Mouse (Mus musculus) yolk sac, embryonic 10.5 days (tissue): ENCODE results near the gene Acsm2.
"Not testable (repeated sequence)": the region's sequence is repeated elsewhere in the genome, so short reads cannot be mapped to it uniquely, and the experiment has no call there.

Experiments
- DNase-seq: peaks from one replicate; pipeline ENCODE4 v3.0.0-alpha.2; 2017; ENCODE audit warnings: low spot score

The Acsm2 gene

DNA sequence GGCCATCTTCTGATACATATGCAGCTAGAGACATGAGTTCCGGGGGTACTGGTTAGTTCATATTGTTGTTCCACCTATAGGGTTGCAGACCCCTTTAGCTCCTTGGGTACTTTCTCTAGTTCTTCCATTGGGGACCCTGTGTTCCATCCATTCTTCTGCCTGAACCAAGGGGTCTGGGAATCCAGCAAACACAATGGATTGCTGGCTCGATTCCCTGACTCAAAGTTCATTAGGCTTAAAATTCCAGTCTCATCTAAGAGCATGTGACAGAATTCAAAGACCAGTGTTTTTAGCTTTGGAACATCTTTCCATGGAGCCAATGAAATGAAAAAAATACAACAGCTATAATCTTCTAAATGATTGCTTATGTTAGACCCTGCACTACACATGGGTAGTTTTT lies 8.3 kb downstream of the Acsm2 start:
- DNase-seq = not testable (repeated sequence)

- DNase-seq = no peak
These were observed 40.5 kb downstream of the Acsm2 start for GRCm38 (mm10) chr7:119594530-119595107.

DNA sequence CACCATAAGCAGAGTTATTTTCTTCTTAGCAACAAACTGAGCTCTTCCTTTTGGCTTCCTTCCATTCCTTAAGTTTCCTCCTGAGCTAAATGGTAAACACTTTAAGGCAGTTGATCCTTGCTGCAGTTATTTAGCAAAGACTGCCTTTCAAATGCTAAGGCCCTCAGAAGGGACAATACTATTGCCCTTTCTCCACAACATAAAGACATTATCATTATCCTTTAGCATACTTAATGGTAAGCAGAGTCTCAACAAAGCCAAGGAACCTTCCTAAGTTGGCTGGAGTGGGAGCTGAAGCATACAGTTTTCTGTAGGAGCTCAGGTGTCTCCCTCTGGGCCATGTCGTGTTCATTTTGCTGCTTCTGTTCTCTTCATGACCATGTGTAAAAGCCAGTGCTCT lies 41.2 kb downstream of the Acsm2 start:
- DNase-seq = no peak

GRCm38 (mm10) chr7:119596536-119596935 lies 42.4 kb downstream of the Acsm2 start:
- DNase-seq = peak; percentile 47

DNA sequence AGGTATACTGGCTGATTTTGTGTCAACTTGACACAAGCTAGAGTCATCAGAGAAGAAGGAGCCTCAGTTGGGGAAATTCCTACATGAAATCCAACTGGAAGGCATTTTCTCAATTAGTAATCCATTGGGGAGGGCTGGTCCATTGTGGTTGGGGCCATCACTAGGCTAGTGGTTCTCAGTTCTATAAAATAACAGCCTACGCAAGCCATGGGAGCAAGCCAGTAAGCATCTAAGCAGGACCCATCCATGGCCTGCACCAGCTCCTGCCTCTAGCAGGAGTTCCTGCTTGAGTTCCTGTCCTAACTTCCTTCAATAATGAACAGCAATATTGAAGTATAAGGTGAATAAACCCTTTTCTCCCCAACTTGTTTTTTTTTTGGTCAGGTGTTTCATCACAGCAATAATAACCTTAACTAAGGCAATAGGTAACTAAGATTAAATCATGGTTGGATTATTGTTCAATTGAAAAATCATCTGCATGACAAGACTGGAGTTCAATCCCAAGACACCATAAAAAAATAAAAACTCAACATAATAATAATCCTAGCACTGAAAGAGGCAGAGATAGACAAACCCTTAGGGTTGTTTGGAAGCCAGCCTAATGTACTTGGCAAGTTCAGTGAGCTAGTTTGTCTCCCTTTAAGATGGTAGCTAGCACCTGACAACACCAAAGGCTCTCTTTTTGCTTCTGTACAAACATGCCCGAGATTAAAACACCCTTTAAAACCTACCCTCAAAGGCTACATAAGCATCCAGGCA lies 47.2 kb downstream of the Acsm2 start:
- no peak for DNase-seq

- no peak for DNase-seq
These were observed 47.8 kb downstream of the Acsm2 start for GRCm38 (mm10) chr7:119601954-119602317.

DNA sequence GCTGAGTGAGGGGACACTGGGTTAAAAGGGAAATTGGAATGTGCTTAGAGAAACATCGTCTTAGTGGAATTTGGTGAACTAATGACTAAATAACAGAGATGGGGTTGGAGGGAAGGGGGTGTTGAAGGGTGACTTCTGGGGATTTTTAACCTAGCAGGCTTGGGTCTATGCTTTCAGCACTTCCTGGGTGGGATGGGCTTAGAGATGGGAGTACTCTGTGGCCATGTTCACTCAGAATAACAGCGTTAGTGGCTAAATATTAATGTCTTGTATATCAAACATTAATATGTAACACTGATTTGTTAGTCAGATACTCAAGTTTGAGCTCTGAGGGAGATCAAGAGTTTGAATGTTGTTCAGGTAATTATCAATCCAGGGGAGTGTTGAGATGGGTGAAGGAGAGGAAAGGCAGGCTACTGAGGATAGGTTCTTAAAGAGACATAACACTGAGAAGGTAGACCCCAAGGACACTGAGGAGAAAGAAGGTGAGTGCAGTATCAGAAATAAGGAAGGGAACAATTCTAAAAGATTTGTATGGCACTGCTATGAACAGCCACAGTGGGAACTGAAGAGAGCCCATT lies 50.9 kb downstream of the Acsm2 start:
- no peak for DNase-seq

GRCm38 (mm10) chr7:119605926-119606663 lies 52.0 kb downstream of the Acsm2 start:
- DNase-seq = no peak

GRCm38 (mm10) chr7:119606664-119607076 lies 52.5 kb downstream of the Acsm2 start, which contains the start of gene Acsm1:
Gene Acsm1, plus strand, starts transcription at chr7:119607026.
- DNase-seq = no peak

DNA sequence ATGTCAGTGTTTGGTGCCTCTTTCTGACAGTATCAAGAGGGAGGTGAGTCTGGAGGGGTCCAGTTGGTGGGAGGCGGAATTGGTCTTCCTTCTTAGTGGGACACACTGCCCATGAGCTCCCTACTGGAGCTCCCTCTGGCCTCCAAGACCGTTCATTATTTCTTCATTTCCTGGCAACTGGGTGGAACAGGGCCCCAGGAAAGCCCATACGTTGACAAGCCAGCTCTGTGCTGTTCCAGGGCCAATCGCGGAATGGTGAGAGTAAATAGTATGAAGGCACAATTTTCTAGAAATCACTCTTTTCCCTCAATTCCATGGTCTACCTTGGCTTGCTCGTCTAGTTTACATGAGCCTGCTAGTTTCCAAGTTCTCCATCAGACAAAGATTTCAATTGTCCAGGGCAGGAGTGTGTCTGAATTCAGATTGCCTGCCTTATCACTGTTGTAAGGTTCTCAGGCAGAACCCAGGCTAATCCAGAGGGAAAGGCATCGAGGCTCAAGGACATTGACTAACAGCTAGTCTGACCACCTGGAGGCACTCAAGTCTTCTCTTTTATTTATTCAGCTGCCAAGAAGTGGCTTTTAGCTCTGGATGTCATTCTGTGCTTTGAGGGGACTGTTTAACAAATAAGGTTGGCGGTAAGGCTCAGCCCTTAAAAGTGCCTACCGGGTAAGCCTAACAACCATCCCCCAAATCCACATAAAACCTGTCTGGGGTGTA lies 53.8 kb downstream of the Acsm2 start:
- DNase-seq = no peak

GRCm38 (mm10) chr7:119616531-119616930 lies 62.4 kb downstream of the Acsm2 start:
- DNase-seq = no peak

DNA sequence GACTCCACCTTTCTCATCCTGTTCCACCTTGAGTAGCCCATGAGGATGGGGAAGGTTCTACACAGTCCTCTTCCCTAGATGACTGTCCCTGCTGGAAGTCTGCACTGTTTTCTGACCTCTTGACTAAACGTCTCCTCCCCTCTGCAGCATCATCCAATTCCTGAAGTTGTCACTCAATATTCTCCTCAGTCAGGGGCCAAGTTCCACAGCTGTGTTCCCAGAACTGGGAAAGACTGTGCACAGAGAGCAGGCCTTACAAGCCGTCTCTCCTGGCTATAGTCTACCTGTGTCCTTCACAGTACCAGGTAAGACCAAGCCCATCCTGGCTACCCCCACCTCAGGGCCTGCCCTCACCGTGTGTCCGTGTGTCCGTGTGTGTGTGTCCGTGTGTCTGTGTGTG lies 63.5 kb downstream of the Acsm2 start:
- peak; percentile 25 for DNase-seq

DNA sequence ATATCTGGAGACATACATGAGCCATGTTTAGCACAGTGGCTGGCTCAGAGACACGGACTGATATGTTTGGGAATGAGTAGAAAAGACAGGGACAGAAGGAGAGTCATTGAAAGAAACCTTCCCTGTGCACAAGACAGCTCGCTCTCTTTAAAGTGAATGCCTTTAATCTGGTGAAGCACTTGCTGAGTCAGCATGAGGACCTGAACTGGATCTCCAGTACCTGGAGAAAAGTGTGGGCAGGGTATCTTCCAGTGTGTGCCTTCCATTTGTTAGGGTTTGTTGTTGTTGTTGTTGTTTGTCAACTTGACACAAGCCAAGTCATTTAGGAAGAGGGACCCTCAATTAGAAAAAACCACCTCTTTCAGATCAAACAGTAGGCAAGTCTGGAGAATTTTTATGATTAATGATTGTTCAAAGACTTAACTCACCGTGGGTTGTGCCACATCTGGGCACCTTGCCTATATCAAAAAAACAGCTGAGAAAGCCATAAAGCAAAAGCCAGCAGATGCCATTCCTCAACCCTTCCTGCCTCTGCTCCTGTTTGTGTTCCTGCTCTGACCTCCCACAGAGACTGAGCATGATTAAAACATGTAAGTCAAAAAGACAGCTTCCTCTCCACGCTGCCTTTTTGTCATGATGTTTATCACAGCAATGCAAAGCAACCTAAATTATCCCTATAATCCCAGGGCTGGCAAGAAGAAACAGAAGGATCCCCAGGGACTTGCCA lies 64.2 kb downstream of the Acsm2 start:
- no peak for DNase-seq

GRCm38 (mm10) chr7:119620157-119620556 lies 66.0 kb downstream of the Acsm2 start:
- peak; percentile 73 for DNase-seq

DNA sequence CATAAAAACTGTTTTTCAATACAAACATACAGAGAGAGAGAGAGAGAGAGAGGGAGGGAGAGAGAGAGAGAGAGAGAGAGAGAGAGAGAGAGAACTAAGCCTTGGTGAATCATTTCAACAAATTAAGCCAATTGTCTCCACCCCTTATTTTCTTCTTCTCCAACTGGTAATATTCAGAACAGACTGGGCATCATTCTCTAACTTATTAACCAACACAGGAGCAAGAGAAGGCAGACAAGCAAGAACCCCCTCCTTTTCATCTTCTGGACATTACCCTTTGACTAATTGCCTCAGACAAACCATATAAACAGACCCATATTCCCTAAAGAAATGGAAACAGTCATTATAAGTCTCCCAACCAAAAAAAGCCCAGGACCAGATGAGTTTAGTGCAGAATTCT lies 84.6 kb downstream of the Acsm2 start:
- DNase-seq = no peak

- no peak for DNase-seq
These were observed 88.2 kb downstream of the Acsm2 start for GRCm38 (mm10) chr7:119642307-119642706.
